Mouse (Mus musculus): Measurements from ENCODE around the gene Rab7b. TPM values are rescaled to one million over a fixed set of nuclear protein-coding genes. Genes with fewer than 3 reads are reported as not detected.

The Rab7b gene
- polyA plus RNA-seq, 1 experiment, result 6.9 TPM

GRCm38 (mm10) chr1:131701391-131701790 is 12.9 kb downstream of the Rab7b start:
- H3K4me3 ChIP-seq (ENCODE audit: extremely low read depth, insufficient read depth, insufficient read length), result no peak overlapping the region
- DNase-seq (ENCODE audit: low read depth in 1 of 2, low spot score in 2 of 2), result no peak
- no peaks in the 10 kb centered on the region for H3K36me3 ChIP-seq (ENCODE audit: control insufficient read depth, insufficient read depth, low read length)
- peaks cover 7% of the 10 kb centered on the region for H3K4me1 ChIP-seq (ENCODE audit: control insufficient read depth, insufficient read depth, insufficient read length)
- no peak overlapping the region for H3K27ac ChIP-seq (ENCODE audit: insufficient read depth, low read length)
- TF ChIP-seq POLR2A (IDR thresholded peaks at IDR 0.05; ENCODE audit: low read depth, low read length), result no peak
- WGBS, result 87% methylated on average over 5 of the region's 5 CpGs
- no peaks in the 10 kb centered on the region for H3K27me3 ChIP-seq (ENCODE audit: control insufficient read depth, insufficient read depth, low read length)

- peaks cover 7% of the 10 kb centered on the region for H3K4me1 ChIP-seq (ENCODE audit: control insufficient read depth, insufficient read depth, insufficient read length)
- no peaks in the 10 kb centered on the region for H3K36me3 ChIP-seq (ENCODE audit: control insufficient read depth, insufficient read depth, low read length)
- TF ChIP-seq CTCF (IDR thresholded peaks at IDR 0.05; ENCODE audit: extremely low read depth, insufficient read depth, insufficient read length, insufficient replicate concordance) (no peak), POLR2A (IDR thresholded peaks at IDR 0.05; ENCODE audit: low read depth, low read length) (no peak)
- no peak overlapping the region for H3K27ac ChIP-seq (ENCODE audit: insufficient read depth, low read length)
- WGBS, result 21% methylated on average over 8 of the region's 8 CpGs
- no peaks in the 10 kb centered on the region for H3K27me3 ChIP-seq (ENCODE audit: control insufficient read depth, insufficient read depth, low read length)
- DNase-seq (ENCODE audit: low read depth in 1 of 2, low spot score in 2 of 2), result peak; percentile 17 to 26
- H3K4me3 ChIP-seq (ENCODE audit: extremely low read depth, insufficient read depth, insufficient read length), result no peak overlapping the region
These were observed 13.7 kb downstream of the Rab7b start for GRCm38 (mm10) chr1:131702094-131702766.

GRCm38 (mm10) chr1:131703482-131703881 is 15.0 kb downstream of the Rab7b start:
- Histone ChIP-seq H3K4me3 (ENCODE audit: extremely low read depth, insufficient read depth, insufficient read length) (no peak overlapping the region), H3K27me3 (ENCODE audit: control insufficient read depth, insufficient read depth, low read length) (no peaks in the 10 kb centered on the region), H3K27ac (ENCODE audit: insufficient read depth, low read length) (no peak overlapping the region), H3K4me1 (ENCODE audit: control insufficient read depth, insufficient read depth, insufficient read length) (peaks cover 7% of the 10 kb centered on the region), H3K36me3 (ENCODE audit: control insufficient read depth, insufficient read depth, low read length) (no peaks in the 10 kb centered on the region)
- DNase-seq (ENCODE audit: low read depth in 1 of 2, low spot score in 2 of 2), result no peak
- TF ChIP-seq CTCF (IDR thresholded peaks at IDR 0.05; ENCODE audit: extremely low read depth, insufficient read depth, insufficient read length, insufficient replicate concordance) (no peak), POLR2A (IDR thresholded peaks at IDR 0.05; ENCODE audit: low read depth, low read length) (no peak)
- 60% methylated on average over 2 of the region's 2 CpGs for WGBS

- WGBS, result 29% methylated on average over 4 of the region's 4 CpGs
- Histone ChIP-seq H3K27me3 (ENCODE audit: control insufficient read depth, insufficient read depth, low read length) (no peaks in the 10 kb centered on the region), H3K36me3 (ENCODE audit: control insufficient read depth, insufficient read depth, low read length) (no peaks in the 10 kb centered on the region), H3K4me3 (ENCODE audit: extremely low read depth, insufficient read depth, insufficient read length) (no peak overlapping the region), H3K4me1 (ENCODE audit: control insufficient read depth, insufficient read depth, insufficient read length) (no peaks in the 10 kb centered on the region), H3K27ac (ENCODE audit: insufficient read depth, low read length) (no peak overlapping the region)
- no peak for TF ChIP-seq POLR2A (IDR thresholded peaks at IDR 0.05; ENCODE audit: low read depth, low read length)
- peak; percentile 70; the same call in 1 of the 2 replicates for TF ChIP-seq CTCF (IDR thresholded peaks at IDR 0.05; ENCODE audit: extremely low read depth, insufficient read depth, insufficient read length, insufficient replicate concordance)
- peak; percentile 19 to 68 for DNase-seq (ENCODE audit: low read depth in 1 of 2, low spot score in 2 of 2)
These were observed 19.8 kb downstream of the Rab7b start for GRCm38 (mm10) chr1:131708338-131708737.

DNA sequence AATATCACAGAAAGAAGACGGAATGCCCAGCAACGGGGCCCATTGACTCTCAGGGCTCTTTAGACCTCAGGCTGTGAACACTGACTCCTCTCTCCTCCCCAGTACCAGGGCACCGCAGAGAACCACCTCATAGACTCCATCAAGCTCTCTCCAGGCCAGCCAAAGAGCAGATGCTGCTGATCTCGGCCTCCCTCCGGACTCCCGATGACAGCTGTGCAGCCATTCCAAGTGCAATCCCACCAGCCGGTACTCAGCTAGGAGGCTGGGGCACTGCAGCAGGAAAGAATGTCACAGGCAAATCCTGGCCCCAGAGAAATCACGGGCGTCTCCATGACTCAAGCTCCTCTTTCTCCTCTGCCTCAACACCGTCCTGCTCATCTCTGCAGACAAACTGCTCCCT is 23.0 kb downstream of the Rab7b start:
- no peak overlapping the region for H3K4me3 ChIP-seq (ENCODE audit: extremely low read depth, insufficient read depth, insufficient read length)
- WGBS, result 86% methylated on average over 10 of the region's 10 CpGs
- H3K4me1 ChIP-seq (ENCODE audit: control insufficient read depth, insufficient read depth, insufficient read length), result no peaks in the 10 kb centered on the region
- DNase-seq (ENCODE audit: low read depth in 1 of 2, low spot score in 2 of 2), result no peak
- no peak for TF ChIP-seq POLR2A (IDR thresholded peaks at IDR 0.05; ENCODE audit: low read depth, low read length)
- no peak for TF ChIP-seq CTCF (IDR thresholded peaks at IDR 0.05; ENCODE audit: extremely low read depth, insufficient read depth, insufficient read length, insufficient replicate concordance)
- H3K27ac ChIP-seq (ENCODE audit: insufficient read depth, low read length), result no peak overlapping the region
- H3K27me3 ChIP-seq (ENCODE audit: control insufficient read depth, insufficient read depth, low read length), result no peaks in the 10 kb centered on the region
- no peaks in the 10 kb centered on the region for H3K36me3 ChIP-seq (ENCODE audit: control insufficient read depth, insufficient read depth, low read length)

DNA sequence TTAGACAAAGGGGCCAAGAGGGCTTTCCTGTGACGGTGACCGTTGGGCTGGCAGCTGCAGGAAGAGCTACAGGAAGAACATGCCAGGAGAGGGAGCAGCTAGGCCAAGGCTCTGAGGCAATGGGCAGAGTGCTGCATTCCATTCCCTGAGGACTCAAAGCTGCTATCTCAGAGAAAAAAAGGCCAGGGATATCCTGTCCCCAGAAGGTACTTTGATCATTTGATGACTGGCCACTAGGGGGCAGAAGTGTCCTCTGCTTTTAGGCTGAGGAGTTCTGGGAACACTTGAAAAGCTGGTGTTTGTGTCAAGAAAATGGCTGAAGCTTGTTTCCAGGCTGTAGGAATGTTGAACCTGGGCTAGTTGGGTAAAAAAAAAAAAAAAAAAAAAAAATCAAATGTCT is 23.9 kb downstream of the Rab7b start:
- H3K36me3 ChIP-seq (ENCODE audit: control insufficient read depth, insufficient read depth, low read length), result no peaks in the 10 kb centered on the region
- TF ChIP-seq CTCF (IDR thresholded peaks at IDR 0.05; ENCODE audit: extremely low read depth, insufficient read depth, insufficient read length, insufficient replicate concordance) (peak; percentile 53; the same call in 1 of the 2 replicates), POLR2A (IDR thresholded peaks at IDR 0.05; ENCODE audit: low read depth, low read length) (no peak)
- peak; percentile 30 to 63 for DNase-seq (ENCODE audit: low read depth in 1 of 2, low spot score in 2 of 2)

More for the DNA sequence above, 23.9 kb downstream of the Rab7b start:
- 32% methylated on average over 2 of the region's 2 CpGs for WGBS
- Histone ChIP-seq H3K4me1 (ENCODE audit: control insufficient read depth, insufficient read depth, insufficient read length) (no peaks in the 10 kb centered on the region), H3K27me3 (ENCODE audit: control insufficient read depth, insufficient read depth, low read length) (no peaks in the 10 kb centered on the region), H3K27ac (ENCODE audit: insufficient read depth, low read length) (no peak overlapping the region), H3K4me3 (ENCODE audit: extremely low read depth, insufficient read depth, insufficient read length) (no peak overlapping the region)
